Mouse (Mus musculus) cerebellum, postnatal 10 days (tissue): ENCODE data around the gene Vwf.

ENCODE experiments used
- DNase-seq, 2 experiments: peaks; one replicate each; pipeline ENCODE4 v3.0.0; 2021; ENCODE audit warnings: mixed read lengths in 2 of 2

Gene Vwf

GRCm38 (mm10) chr6:125648964-125649363 lies 102.4 kb downstream of the Vwf start:
- peak; percentile 45 to 62 for DNase-seq

GRCm38 (mm10) chr6:125651335-125651734 lies 104.8 kb downstream of the Vwf start:
- no peak for DNase-seq

GRCm38 (mm10) chr6:125653416-125653815 lies 106.8 kb downstream of the Vwf start:
- DNase-seq: no peak

GRCm38 (mm10) chr6:125656921-125657320 lies 110.3 kb downstream of the Vwf start:
- DNase-seq: peak; percentile 83 to 86

- no peak for DNase-seq
These were observed 111.4 kb downstream of the Vwf start for GRCm38 (mm10) chr6:125657966-125658365.

- DNase-seq: peak; percentile 91 to 93
These were observed 114.7 kb downstream of the Vwf start for GRCm38 (mm10) chr6:125661106-125661877.

- no peak for DNase-seq
These were observed 117.3 kb downstream of the Vwf start for GRCm38 (mm10) chr6:125663906-125664305.

GRCm38 (mm10) chr6:125671835-125672234 lies 125.3 kb downstream of the Vwf start:
- no peak for DNase-seq

- DNase-seq: no peak
These were observed 131.9 kb downstream of the Vwf start for GRCm38 (mm10) chr6:125678492-125678891.

GRCm38 (mm10) chr6:125680613-125681012 lies 134.0 kb downstream of the Vwf start:
- peak in 1 of 2 experiments; percentile 19 for DNase-seq

GRCm38 (mm10) chr6:125685420-125685819 lies 138.8 kb downstream of the Vwf start:
- no peak for DNase-seq

GRCm38 (mm10) chr6:125687986-125688385 lies 141.4 kb downstream of the Vwf start:
- no peak for DNase-seq

- peak; percentile 85 to 91 for DNase-seq
These were observed 143.6 kb downstream of the Vwf start, which contains the start of gene Ano2 for GRCm38 (mm10) chr6:125690057-125690703. TSS of gene Ano2 (plus strand) at chr6:125690419.

- no peak for DNase-seq
These were observed 154.6 kb downstream of the Vwf start for GRCm38 (mm10) chr6:125701146-125701545.

GRCm38 (mm10) chr6:125711261-125711660 lies 164.7 kb downstream of the Vwf start:
- DNase-seq: peak; percentile 43 to 47

GRCm38 (mm10) chr6:125726408-125726807 lies 179.8 kb downstream of the Vwf start:
- no peak for DNase-seq

GRCm38 (mm10) chr6:125727484-125727911 lies 180.9 kb downstream of the Vwf start:
- DNase-seq: peak; percentile 61 to 74

GRCm38 (mm10) chr6:125729471-125729870 lies 182.9 kb downstream of the Vwf start:
- no peak for DNase-seq

GRCm38 (mm10) chr6:125729986-125730535 lies 183.5 kb downstream of the Vwf start:
- peak; percentile 67 to 75 for DNase-seq
